Mouse (Mus musculus) hindbrain, embryonic 14.5 days (tissue): ENCODE measurements around the gene Uri1. TPM values are rescaled to one million over a fixed set of nuclear protein-coding genes. Genes with fewer than 3 reads are reported as not detected.

Experiments used
- ATAC-seq: fragments of 200-750 bp; cut with Nextera tagmentation; 2 replicates; pipeline ENCODE4 v1.8.0; 2017; ENCODE audit warnings: moderate number of reproducible peaks, mild to moderate bottlenecking, moderate TSS enrichment, moderate library complexity; ENCODE audit not compliant: low FRiP score
- DNase-seq: peaks from one replicate; pipeline ENCODE4 v3.0.0-alpha.2; 2015; ENCODE audit warnings: low spot score
- H3K27ac ChIP-seq: fragments of 300-500 bp; sonication (generic); 2 replicates; pipeline ENCODE4 v1.5.1; 2014; ENCODE audit warnings: mild to moderate bottlenecking, moderate library complexity
- H3K27me3 ChIP-seq: fragments of 300-500 bp; sonication (generic); 2 replicates; pipeline ENCODE4 v1.6.1; 2014; ENCODE audit warnings: mild to moderate bottlenecking, low read length, mixed read lengths; ENCODE audit not compliant: control insufficient read depth, insufficient read depth
- H3K36me3 ChIP-seq: fragments of 300-500 bp; sonication (generic); replicated peaks from 2 replicates; pipeline ENCODE4 v1.6.1; 2014; ENCODE audit not compliant: control insufficient read depth, insufficient read depth
- H3K4me1 ChIP-seq: fragments of 300-500 bp; sonication (generic); replicated peaks from 2 replicates; pipeline ENCODE4 v1.6.1; 2014; ENCODE audit warnings: antibody characterized with exemption, low read length, mixed read lengths; ENCODE audit not compliant: control insufficient read depth, insufficient read depth
- H3K4me2 ChIP-seq: fragments of 300-500 bp; sonication (generic); replicated peaks from 2 replicates; pipeline ENCODE4 v1.6.1; 2014; ENCODE audit warnings: mild to moderate bottlenecking, moderate library complexity
- H3K4me3 ChIP-seq: fragments of 300-500 bp; sonication (generic); replicated peaks from 2 replicates; pipeline ENCODE4 v1.5.1; 2014; ENCODE audit warnings: mild to moderate bottlenecking, low read length
- H3K9ac ChIP-seq: fragments of 300-500 bp; sonication (generic); 2 replicates; pipeline ENCODE4 v1.6.1; 2014
- H3K9me3 ChIP-seq: fragments of 300-500 bp; sonication (generic); 2 replicates; pipeline ENCODE4 v1.6.1; 2016; ENCODE audit warnings: low read length; ENCODE audit not compliant: control insufficient read depth
- WGBS: fragments of 180-500 bp; shearing (Covaris S2); extraction: QIAGEN DNeasy Blood & Tissue Kit; methylation state at CpG from one replicate; pipeline ENCODE4 v1.1.7; 2014; 5-methylcytosine and 5-hydroxymethylcytosine counted together
- polyA plus RNA-seq: library from polyadenylated mRNA; unstranded; fragments of >200 nt; fragmentation: Nextera tagmentation; extraction: Ambion mirVana; gene quantifications from 2 replicates; pipeline ENCODE4 v1.2.1, GENCODE M21; 2014

Uri1 gene
- polyA plus RNA-seq, 1 experiment from 2014 or later: 34.4 TPM

DNA sequence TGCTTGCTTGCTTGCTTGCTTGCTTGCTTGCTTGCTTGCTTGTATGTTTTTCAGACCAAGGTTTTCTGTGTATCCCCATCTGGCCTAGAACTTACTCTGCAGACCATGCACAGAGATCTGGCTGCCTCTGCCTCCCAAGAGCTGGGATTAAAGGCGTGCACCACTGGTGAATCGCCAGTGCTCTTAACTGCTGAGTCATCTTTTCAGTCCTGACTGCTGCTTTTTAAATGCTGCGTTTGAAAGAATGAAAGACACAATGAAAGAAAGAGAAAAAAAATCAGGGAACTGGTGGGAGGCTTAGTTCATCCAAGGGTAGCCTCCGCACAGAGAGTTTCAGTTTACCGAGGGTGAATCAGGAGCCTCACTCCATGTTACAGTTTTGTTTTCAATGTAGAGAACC, 23.9 kb upstream of the Uri1 start:
- Histone ChIP-seq H3K27me3 (no peaks in the 10 kb centered on the region), H3K4me1 (no peaks in the 10 kb centered on the region), H3K4me3 (no peak overlapping the region), H3K4me2 (no peak overlapping the region), H3K9ac (no peak overlapping the region), H3K27ac (no peak overlapping the region), H3K36me3 (no peaks in the 10 kb centered on the region), H3K9me3 (no peaks in the 10 kb centered on the region)
- DNase-seq (no peak), ATAC-seq (no peak)
- 63% methylated on average over 5 of the region's 5 CpGs for WGBS

DNA sequence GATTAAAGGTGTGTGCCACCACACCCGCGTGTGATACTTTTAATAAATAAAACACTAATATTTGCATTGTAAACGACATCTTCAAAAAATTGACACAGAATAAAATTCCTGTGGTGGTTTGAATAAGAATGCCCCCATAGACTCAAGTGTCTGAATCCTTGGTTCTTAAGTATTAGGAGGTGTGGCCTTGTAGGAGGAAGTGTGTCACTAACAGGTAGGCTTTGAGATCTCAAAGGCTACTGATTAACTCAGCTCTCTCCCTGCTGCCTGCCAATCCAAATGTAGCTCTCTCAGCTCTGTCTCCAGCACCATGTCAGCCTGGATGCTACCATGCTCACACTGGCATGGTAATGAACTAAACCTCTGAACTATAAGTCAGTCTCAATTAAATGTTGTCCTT, 17.9 kb upstream of the Uri1 start:
- ATAC-seq (no peak), DNase-seq (no peak)
- Histone ChIP-seq H3K9me3 (no peaks in the 10 kb centered on the region), H3K27me3 (no peaks in the 10 kb centered on the region), H3K4me3 (no peak overlapping the region), H3K27ac (no peak overlapping the region), H3K9ac (no peak overlapping the region), H3K4me1 (no peaks in the 10 kb centered on the region), H3K4me2 (no peak overlapping the region), H3K36me3 (no peaks in the 10 kb centered on the region)
- WGBS: 87% methylated on average over 3 of the region's 3 CpGs

DNA sequence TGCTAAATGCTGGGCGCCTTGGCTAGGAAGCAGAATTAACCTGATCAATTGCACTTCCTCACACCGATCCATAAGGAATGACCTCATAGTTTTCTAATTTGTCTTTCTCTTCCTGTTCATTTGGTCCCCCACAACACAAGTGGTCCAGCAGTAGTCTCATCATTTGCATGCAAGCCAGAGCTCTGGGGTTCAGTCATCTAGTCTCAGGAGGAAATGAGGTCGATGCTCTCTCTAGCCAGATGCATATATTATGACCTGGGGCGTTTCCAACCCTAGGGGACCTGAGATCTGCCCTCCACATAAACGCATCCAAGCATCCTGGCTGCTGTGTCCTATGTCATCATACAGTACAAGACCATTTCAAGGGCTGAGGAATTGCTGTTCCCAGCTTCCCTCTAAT, 14.2 kb upstream of the Uri1 start:
- Histone ChIP-seq H3K4me1 (no peaks in the 10 kb centered on the region), H3K4me2 (no peak overlapping the region), H3K9me3 (no peaks in the 10 kb centered on the region), H3K27me3 (no peaks in the 10 kb centered on the region), H3K4me3 (no peak overlapping the region), H3K9ac (no peak overlapping the region), H3K36me3 (no peaks in the 10 kb centered on the region), H3K27ac (no peak overlapping the region)
- ATAC-seq (no peak), DNase-seq (no peak)
- 77% methylated on average over 5 of the region's 5 CpGs for WGBS

DNA sequence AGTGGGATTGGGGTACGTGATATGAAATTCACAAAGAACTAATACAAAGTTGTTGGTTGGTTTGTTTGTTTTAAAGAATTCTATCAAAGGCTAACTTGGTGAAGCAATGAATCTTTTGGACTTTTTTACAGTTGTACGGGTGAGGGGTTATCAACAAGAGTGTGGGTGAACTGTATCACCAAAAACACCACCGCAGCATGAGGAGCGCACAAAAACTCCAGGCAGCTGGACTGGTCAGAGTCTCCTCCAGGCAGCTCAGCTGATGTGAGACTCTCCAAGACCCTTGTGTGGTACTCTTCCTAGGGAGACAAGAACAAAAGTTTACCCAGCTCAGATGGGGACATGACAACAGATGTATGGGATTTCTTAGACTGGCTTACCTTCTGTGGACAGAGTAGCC, 7.8 kb upstream of the Uri1 start:
- Histone ChIP-seq H3K4me1 (no peaks in the 10 kb centered on the region), H3K9me3 (no peaks in the 10 kb centered on the region), H3K9ac (no peak overlapping the region), H3K4me2 (no peak overlapping the region), H3K27ac (no peak overlapping the region), H3K4me3 (no peak overlapping the region), H3K27me3 (no peaks in the 10 kb centered on the region), H3K36me3 (no peaks in the 10 kb centered on the region)
- ATAC-seq (no peak), DNase-seq (no peak)
- 96% methylated on average over 4 of the region's 4 CpGs for WGBS

DNA sequence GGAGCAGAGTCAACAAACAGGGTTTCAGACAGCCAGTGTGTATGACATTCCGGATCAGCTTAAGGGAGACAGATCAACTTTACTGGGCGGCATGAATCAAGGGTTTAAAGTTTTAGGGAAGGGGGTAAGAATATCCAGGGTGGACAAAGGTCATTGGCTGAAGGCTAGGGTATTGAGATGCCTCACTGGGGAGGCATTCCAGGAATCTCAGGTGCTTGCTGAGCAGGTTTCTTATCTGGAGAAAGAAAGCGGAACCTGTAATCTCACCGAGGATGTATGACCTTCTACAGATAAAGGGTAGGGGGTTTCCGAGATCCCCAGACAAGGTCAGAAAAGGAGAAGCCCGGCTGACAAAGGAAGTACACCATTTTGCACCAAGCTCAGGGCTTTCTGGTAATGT, 7.3 kb upstream of the Uri1 start:
- Histone ChIP-seq H3K36me3 (no peaks in the 10 kb centered on the region), H3K9ac (no peak overlapping the region), H3K4me3 (no peak overlapping the region), H3K27me3 (no peaks in the 10 kb centered on the region), H3K9me3 (no peaks in the 10 kb centered on the region), H3K4me2 (no peak overlapping the region), H3K27ac (no peak overlapping the region), H3K4me1 (no peaks in the 10 kb centered on the region)
- DNase-seq (no peak), ATAC-seq (no peak)
- 59% methylated on average over 6 of the region's 6 CpGs for WGBS

DNA sequence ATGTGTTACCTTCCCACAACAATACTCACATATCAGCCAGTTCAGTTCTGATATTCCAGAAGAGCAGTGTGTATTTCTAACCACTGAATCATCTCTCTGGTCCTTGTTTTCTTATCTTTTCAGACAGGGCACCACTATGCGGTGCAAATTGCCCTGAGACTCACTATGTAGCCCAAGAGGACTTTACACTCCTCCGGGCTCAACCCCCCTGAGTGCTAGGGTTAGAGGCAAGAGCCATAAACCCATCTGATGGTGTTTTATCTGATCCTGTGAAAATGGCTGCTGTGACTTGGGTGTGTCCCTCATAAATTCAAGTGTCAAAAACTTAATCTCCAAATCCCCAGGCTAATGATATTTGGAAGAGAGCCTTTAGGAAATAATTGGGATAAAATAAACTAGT, 6.6 kb upstream of the Uri1 start:
- no peak overlapping the region for H3K27ac ChIP-seq
- 68% methylated on average over 2 of the region's 2 CpGs for WGBS
- H3K4me3 ChIP-seq: no peak overlapping the region
- H3K4me2 ChIP-seq: no peak overlapping the region
- no peaks in the 10 kb centered on the region for H3K4me1 ChIP-seq
- H3K9ac ChIP-seq: no peak overlapping the region
- ATAC-seq: no peak
- no peaks in the 10 kb centered on the region for H3K27me3 ChIP-seq
- DNase-seq: no peak
- no peaks in the 10 kb centered on the region for H3K36me3 ChIP-seq
- H3K9me3 ChIP-seq: no peaks in the 10 kb centered on the region

DNA sequence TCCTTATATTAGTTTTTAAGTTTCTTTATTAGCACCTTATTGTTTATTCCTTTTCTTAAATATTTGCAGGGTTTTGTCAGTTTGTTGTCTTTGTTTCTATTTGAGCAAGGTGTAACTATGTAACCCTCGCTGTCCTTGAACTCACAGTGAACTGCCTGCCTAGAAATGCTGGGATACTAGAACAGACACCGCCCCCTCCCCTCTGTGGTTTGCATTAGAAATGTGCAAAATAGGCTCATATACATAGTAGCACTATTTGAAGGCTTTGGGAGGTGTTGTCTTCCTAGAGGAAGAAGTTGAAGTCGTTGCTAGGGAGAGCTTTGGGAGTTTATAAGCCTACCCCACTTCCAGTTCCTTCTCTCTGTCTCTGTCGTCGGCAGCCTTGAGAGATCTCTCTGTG, 5.7 kb upstream of the Uri1 start:
- Histone ChIP-seq H3K27me3 (no peaks in the 10 kb centered on the region), H3K9ac (no peak overlapping the region), H3K4me1 (no peaks in the 10 kb centered on the region), H3K4me2 (no peak overlapping the region), H3K4me3 (no peak overlapping the region), H3K27ac (no peak overlapping the region), H3K9me3 (no peaks in the 10 kb centered on the region), H3K36me3 (no peaks in the 10 kb centered on the region)
- 58% methylated on average over 5 of the region's 5 CpGs for WGBS
- no peak for ATAC-seq
- DNase-seq: no peak

DNA sequence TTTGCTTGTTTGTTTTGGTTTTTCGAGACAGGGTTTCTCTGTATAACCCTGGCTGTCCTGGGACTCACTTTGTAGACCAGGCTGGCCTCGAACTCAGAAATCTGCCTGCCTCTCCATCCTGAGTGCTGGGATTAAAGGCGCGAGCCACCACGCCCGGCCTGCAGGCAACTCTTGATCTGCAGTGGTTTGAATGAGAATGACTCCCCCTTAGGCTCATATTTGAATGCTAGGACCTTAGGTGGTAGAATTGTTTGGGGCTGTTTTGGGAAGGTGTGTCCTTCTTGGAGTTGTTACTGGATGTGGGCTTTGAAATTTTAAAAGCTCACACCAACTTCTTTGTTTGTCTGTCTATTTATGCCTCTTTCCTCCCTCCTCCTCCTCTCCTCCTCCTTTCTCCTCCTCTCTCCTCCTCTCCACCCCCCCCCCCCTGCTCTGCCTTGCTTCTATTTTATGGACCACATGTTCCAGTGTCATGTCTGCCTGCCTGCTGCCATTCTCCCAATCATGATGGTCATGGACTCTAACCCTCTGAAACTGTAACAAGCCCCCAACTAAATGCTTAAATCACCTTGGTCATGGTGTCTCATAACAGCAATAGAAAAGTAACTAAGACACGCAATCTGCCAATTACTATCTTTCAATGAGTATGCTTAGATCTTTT, 4.7 kb upstream of the Uri1 start:
- DNase-seq: no peak
- Histone ChIP-seq H3K9ac (no peak overlapping the region), H3K27me3 (no peaks in the 10 kb centered on the region), H3K4me1 (no peaks in the 10 kb centered on the region), H3K4me2 (no peak overlapping the region), H3K36me3 (no peaks in the 10 kb centered on the region), H3K27ac (no peak overlapping the region), H3K9me3 (no peaks in the 10 kb centered on the region), H3K4me3 (no peak overlapping the region)
- WGBS: 83% methylated on average over 7 of the region's 7 CpGs
- no peak for ATAC-seq

DNA sequence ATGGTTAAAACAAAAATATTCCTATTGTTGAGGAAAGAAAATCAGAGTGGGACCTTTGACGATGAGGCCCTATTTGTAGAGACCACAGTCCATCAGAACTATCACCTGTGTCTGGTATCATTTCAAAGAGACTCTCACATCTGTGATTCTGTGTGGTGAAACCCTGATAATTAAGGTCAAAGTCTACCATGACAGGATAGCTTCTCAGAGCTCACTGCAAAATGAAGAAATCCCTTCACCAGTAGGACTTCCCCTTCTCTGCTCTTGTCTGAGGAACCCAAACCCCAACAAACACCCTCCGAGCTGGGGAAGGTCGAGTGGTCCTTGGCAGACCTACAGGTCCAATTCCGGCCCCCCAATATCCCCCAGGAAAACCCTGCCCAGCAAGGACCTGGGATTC, 1.5 kb upstream of the Uri1 start:
- WGBS: 86% methylated on average over 4 of the region's 4 CpGs
- H3K9ac ChIP-seq: no peak overlapping the region
- no peak overlapping the region for H3K27ac ChIP-seq
- H3K4me3 ChIP-seq: no peak overlapping the region
- ATAC-seq (no peak), DNase-seq (no peak)
- H3K9me3 ChIP-seq: no peaks in the 10 kb centered on the region
- no peaks in the 10 kb centered on the region for H3K4me1 ChIP-seq
- no peak overlapping the region for H3K4me2 ChIP-seq
- H3K27me3 ChIP-seq: no peaks in the 10 kb centered on the region
- no peaks in the 10 kb centered on the region for H3K36me3 ChIP-seq

DNA sequence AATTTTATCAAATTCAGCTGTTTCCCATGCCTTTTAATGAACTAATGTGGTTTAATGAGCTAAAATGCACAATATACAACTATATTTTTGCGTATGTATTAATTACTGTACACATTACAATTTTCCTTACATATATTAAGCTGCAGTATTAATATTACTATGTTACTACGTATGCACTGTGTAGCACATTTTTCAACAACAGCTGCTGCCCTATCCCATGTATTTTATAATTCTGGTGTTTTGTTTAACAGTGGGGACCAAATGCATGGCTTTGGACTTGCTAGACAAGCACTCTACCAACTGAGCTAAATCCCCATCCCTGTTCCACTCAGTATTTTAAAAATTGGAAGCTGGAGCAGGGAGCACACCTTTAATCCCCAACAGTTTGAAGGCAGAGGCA, 3.6 kb downstream of the Uri1 start:
- ATAC-seq: peak; percentile 44; the same call in 1 of the 2 replicates
- H3K27me3 ChIP-seq: no peaks in the 10 kb centered on the region
- peak overlapping the region; percentile 57 for H3K4me2 ChIP-seq
- H3K9me3 ChIP-seq: no peaks in the 10 kb centered on the region
- no peak for DNase-seq
- H3K9ac ChIP-seq: peak overlapping the region; percentile 71
- H3K36me3 ChIP-seq: no peaks in the 10 kb centered on the region
- 35% methylated on average over 2 of the region's 2 CpGs for WGBS
- peaks cover 7% of the 10 kb centered on the region for H3K4me1 ChIP-seq
- H3K4me3 ChIP-seq: peak overlapping the region; percentile 81
- peak overlapping the region; percentile 79; the same call in 1 of the 2 replicates for H3K27ac ChIP-seq
